Mouse (Mus musculus): ENCODE measurements around the gene Smad6.

Smad6 gene

DNA sequence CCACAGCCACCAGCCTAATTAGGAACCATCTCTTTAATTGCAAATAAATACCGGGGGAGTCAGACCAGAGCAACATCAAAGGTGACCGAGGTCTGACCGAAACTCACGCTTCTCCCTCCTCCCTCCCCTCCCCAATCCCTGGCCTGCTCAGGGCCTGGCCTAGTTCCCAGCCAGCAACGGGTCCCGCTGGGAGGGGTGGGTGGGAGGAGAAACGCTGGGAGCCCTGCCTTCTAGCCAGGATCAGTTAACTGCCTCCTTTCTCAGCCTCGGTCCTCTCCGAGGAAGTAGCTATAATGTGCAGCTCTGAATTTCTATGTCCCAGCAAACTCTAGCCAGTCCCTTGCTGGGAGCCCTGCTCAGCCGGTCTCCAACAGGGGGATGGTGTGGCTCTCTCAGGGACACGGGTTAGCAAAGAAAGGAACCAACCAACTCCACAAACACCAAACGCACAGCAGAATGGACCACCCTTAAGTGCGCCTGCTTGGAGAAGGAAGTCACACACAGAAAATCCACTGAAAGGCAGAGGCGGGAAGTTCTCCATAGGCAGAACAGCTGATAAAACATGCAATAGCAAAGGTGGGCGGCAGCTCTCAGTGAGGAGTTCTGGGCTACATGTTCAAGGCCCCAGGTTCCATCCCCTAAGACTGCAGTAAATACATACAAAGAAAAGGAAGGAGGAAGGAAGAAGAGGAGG is 63.4 kb downstream of the Smad6 start:
- DNase-seq = no peak

DNA sequence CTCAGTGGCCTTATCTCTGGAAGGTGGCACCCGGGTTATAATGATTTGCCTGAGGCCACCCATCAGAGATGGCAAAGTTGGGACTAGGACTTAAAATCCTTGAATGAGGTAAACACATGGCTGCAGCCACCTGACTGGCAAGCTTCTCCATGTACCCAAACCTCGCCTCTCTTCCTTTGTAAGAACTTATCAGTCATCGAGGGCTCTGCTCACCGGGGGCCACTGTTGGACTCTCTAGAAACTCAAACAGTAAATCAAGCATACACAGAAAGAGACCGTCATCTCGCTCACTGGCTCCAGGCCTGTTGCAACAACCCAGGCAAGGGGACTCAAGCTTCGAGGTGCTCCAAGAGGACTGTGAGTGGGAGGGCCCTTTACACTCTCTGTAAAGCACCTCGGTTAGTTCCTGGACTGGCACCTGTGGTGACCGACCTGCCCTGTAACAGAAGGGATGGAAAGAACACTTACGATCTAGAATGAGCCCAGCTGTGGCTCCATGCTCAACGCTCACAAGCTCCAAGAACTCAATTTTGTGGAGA is 64.1 kb downstream of the Smad6 start:
- no peak for DNase-seq

DNA sequence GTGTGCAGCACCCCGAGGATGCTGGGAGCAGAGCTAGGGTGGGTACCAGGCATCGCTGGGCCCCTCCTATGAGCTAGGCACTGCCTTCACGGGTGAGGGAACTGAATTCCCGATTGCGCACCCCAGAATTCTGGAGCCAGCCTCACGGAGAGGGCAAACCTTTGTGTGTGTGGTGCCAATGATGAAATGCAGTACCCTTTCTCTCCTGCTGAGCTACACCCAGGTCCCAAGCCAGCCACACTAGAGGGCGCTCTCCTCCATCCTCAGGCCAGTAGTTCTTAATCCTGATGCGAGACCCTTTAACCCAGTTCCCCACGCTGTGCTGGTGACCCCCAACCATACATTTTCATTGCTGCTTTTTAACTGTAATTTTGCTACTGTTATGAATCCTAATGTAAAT is 65.8 kb downstream of the Smad6 start:
- DNase-seq = peak; percentile 87

DNA sequence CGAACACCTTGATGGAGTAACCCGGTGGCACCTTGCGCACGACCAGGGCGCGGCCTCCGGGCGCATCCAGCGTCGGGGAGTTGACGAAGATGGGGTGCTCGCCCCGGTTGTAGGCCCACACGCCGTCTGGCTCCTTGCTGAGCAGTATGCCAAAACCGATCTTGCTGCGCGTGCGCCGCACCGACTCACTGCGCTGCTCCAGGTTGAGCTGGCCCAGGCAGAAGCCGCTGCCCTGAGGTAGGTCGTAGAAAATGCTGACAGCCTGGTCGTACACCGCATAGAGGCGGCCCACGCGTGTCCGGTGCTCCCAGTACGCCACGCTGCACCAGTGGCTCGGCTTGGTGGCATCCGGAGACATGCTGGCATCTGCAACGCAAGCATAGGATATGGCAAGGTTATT is 68.2 kb downstream of the Smad6 start:
- no peak for DNase-seq

- DNase-seq = no peak
Measured at GRCm38 (mm10) chr9:63952591-63952990, 69.3 kb downstream of the Smad6 start.

- no peak for DNase-seq
Measured at GRCm38 (mm10) chr9:63950357-63950756, 71.5 kb downstream of the Smad6 start.

- DNase-seq = no peak
Measured at GRCm38 (mm10) chr9:63949393-63949792, 72.5 kb downstream of the Smad6 start.

GRCm38 (mm10) chr9:63942608-63942982 is 79.3 kb downstream of the Smad6 start:
- DNase-seq = no peak

GRCm38 (mm10) chr9:63941747-63942607 is 79.9 kb downstream of the Smad6 start:
- DNase-seq = no peak

- no peak for DNase-seq
Measured at GRCm38 (mm10) chr9:63936256-63936655, 85.6 kb downstream of the Smad6 start.

DNA sequence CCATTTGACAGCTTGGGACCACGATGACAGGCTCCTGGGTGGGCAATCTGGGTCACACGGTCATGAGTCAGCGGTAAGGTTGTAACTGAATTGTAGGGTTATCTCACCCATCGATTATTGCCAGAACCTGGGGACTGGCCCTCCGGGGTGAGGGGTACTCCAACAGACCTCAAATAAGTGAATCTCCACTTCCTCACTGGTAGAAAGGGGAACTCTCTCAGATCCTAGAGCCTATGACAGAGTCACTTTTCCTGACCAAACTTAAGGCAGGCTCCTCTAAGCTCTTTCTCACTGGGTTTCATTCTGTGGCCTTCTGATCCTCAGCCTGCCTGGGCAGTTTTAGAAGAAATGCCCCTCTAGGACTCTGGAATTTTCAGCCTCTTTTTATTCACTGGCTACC is 88.8 kb downstream of the Smad6 start:
- DNase-seq = no peak

- no peak for DNase-seq
Measured at GRCm38 (mm10) chr9:63927340-63928049, 94.4 kb downstream of the Smad6 start.

GRCm38 (mm10) chr9:63926377-63926776 is 95.5 kb downstream of the Smad6 start:
- no peak for DNase-seq

DNA sequence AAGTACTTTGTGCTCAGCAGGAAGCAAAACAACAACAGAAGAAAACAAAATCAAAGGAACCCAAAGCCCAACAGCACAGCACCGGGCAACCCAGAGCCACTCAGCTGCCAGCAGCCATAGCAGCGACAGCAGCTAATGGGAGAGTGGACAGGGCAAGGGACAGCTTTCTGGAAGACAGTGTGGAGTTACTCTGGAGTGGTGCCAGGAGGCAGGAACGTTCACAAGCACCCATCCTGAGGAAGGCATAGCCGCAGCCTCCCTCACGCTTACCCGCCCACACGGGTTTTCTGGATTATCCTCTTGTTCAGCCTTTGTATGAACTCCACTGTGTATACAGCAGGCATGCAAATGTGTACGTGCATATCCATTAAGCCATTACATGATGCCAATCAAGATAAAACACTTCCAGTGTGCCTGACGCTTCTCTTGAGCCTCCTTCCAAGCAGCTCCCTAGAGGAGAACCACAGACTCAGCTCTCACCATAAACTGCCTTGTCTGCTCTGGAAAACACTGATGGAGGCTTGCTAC is 98.6 kb downstream of the Smad6 start:
- no peak for DNase-seq

GRCm38 (mm10) chr9:63919708-63920107 is 102.2 kb downstream of the Smad6 start:
- DNase-seq = no peak

DNA sequence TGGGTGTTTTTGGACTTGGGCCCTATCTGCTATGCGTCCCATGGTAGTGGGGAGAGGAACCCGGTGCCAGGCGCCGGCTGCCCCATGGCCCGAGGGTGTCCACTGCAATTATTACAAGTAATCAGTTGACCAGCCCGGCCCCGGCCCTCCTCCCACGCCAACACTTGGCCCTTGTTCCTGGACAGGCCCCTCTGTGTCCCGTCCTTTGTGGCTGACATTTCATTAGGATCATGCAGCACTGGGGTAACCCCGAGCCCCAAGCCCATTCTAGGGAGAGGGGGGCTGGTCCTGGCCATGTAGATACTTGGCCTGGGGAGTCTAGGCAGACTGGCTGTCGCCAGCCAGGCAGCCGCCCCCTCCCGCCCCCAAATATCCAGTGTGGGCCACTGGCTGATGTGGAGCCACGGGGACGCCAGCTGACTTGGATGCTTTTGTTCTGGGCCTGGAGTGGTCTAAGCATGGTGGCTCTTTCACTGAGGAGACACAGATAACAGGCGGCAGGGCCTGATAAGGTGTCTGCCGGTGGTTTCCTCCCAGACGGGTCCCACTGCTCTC is 102.8 kb downstream of the Smad6 start:
- DNase-seq = no peak

- DNase-seq = peak; percentile 78
Measured at GRCm38 (mm10) chr9:63918245-63918644, 103.6 kb downstream of the Smad6 start.

- DNase-seq = no peak
Measured at GRCm38 (mm10) chr9:63916441-63916840, 105.4 kb downstream of the Smad6 start.

DNA sequence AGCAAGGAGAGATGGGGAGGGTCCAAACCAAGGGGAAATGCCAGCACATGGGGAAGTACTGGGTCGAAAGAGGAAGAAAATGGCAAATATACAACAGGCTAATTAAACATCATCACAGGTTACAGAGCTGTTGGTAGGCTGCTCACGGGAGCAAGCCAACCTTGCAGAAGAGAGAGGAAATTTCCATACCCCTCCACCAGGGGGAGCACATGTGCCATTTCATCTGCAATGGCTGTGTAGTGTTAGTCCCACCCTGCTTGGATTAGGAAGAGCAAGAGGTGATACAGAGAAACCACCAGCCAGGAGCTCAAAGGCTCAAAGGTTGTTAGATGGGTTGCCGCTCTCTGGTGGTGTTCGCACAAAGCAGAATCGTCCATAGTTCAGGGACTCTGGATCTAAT is 105.9 kb downstream of the Smad6 start:
- DNase-seq = peak; percentile 84

DNA sequence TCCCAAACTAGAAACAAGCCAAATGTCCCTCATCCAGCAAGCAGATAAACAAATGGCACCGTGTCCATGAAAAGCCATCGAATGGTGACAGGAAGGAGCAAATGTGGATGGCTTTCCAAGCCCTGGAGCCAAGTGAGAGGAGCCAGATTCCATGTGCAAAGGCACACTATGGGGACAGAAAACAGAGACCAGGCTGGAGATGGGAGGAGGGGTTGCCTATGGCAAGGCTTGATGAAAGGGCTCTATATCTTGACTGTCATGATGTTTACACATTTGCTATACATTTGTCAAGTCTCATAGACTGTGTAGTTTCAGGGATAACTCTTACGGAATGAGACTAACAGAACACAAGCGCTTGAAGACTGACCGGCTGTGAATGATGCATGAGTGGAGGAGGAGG is 106.9 kb downstream of the Smad6 start:
- DNase-seq = no peak

DNA sequence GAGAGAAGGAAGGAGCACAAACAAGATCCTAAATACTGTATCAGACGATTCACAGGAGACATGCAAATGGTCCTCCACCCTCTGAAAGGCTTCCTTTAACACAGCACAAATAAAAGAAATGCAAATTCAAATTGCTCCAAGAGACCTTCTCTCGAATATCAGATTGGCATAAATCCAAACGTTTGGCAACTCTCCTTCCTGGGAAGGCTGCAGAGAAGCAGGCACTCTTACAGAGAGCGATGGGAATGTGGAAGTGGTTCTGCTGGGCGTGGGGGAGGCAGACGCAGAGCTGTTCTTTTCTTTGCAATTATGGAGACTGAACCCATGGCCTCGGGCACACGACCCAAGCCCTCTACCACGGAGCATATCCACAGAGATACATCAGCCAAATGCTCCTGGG is 109.8 kb downstream of the Smad6 start:
- no peak for DNase-seq

DNA sequence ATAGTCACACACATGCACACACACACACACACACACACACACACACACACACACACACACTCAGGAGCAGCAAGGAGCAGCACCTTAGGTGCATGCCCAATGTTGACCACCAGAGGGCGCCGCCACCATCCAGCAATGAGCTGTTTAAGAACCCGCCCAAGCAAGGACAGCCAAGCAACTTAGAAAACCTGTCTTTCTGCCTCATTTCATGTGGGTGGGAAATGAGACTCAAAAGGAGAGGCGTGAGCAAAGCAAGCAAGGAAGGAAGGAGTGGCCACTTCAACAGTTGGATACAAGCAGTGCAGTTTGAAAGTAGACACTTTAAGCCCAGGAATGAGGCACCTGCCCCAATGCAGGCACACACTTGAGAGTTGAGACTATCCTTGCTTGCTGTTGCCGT is 112.2 kb downstream of the Smad6 start:
- DNase-seq = peak; percentile 89

- no peak for DNase-seq
Measured at GRCm38 (mm10) chr9:63904543-63904942, 117.3 kb downstream of the Smad6 start.
